Mouse (Mus musculus) spleen, postnatal 10 days (tissue): ENCODE data around the gene Svop.

Experiments
- DNase-seq, 2 experiments: peaks; one replicate each; pipeline ENCODE4 v3.0.0; 2021 to 2022; ENCODE audit warnings: low spot score in 2 of 2

Svop gene

GRCm38 (mm10) chr5:113993487-113994465, 97.6 kb downstream of the Svop start, which contains the start of gene Ssh1:
Gene Ssh1 (minus strand): TSS chr5:113993894.
- peak; percentile 82 to 87 for DNase-seq

- peak; percentile 61 to 69 for DNase-seq
Measured at GRCm38 (mm10) chr5:113993031-113993486, 98.3 kb downstream of the Svop start.

- DNase-seq = peak; percentile 62 to 90
Measured at GRCm38 (mm10) chr5:113992339-113992831, 99.0 kb downstream of the Svop start.

- DNase-seq = no peak
Measured at GRCm38 (mm10) chr5:113991141-113991540, 100.2 kb downstream of the Svop start.

- DNase-seq = peak in 1 of 2 experiments; percentile 64
Measured at GRCm38 (mm10) chr5:113990593-113990992, 100.8 kb downstream of the Svop start.

GRCm38 (mm10) chr5:113989437-113990024, 101.8 kb downstream of the Svop start:
- DNase-seq = peak; percentile 71 to 85

GRCm38 (mm10) chr5:113986182-113986961, 105.0 kb downstream of the Svop start:
- DNase-seq = peak in 1 of 2 experiments; percentile 48

GRCm38 (mm10) chr5:113985737-113986136, 105.6 kb downstream of the Svop start:
- DNase-seq = peak in 1 of 2 experiments; percentile 39

- peak; percentile 54 to 67 for DNase-seq
Measured at GRCm38 (mm10) chr5:113984025-113984740, 107.2 kb downstream of the Svop start.

- DNase-seq = peak in 1 of 2 experiments; percentile 46
Measured at GRCm38 (mm10) chr5:113983541-113983940, 107.8 kb downstream of the Svop start.

GRCm38 (mm10) chr5:113981843-113982242, 109.5 kb downstream of the Svop start:
- no peak for DNase-seq

- peak in 1 of 2 experiments; percentile 39 for DNase-seq
Measured at GRCm38 (mm10) chr5:113981171-113981570, 110.2 kb downstream of the Svop start.

GRCm38 (mm10) chr5:113980511-113980910, 110.9 kb downstream of the Svop start:
- DNase-seq = no peak

- DNase-seq = peak in 1 of 2 experiments; percentile 60
Measured at GRCm38 (mm10) chr5:113977309-113977708, 114.1 kb downstream of the Svop start.
